Mouse (Mus musculus): ENCODE data around the gene Apobr. TPM values are rescaled to one million over a fixed set of nuclear protein-coding genes. Genes with fewer than 3 reads are reported as not detected.

Gene Apobr
- 0.87 and 1.9 TPM in 2 replicates for polyA plus RNA-seq (2015; fragmentation: Nextera tagmentation; extraction: Ambion mirVana)

GRCm38 (mm10) chr7:126584506-126584977 is at the start of gene Apobr:
TSS of gene Apobr (plus strand) at chr7:126584942.

GRCm38 (mm10) chr7:126566094-126566765 is 18.5 kb upstream of the Apobr start, which contains the start of gene Eif3c:
TSS of gene Eif3c (minus strand) at chr7:126566411.

GRCm38 (mm10) chr7:126585717-126586116 is 975 bp downstream of the Apobr start, which contains the start of gene Cln3:
TSS of gene Cln3 (minus strand) at chr7:126585817.

DNA sequence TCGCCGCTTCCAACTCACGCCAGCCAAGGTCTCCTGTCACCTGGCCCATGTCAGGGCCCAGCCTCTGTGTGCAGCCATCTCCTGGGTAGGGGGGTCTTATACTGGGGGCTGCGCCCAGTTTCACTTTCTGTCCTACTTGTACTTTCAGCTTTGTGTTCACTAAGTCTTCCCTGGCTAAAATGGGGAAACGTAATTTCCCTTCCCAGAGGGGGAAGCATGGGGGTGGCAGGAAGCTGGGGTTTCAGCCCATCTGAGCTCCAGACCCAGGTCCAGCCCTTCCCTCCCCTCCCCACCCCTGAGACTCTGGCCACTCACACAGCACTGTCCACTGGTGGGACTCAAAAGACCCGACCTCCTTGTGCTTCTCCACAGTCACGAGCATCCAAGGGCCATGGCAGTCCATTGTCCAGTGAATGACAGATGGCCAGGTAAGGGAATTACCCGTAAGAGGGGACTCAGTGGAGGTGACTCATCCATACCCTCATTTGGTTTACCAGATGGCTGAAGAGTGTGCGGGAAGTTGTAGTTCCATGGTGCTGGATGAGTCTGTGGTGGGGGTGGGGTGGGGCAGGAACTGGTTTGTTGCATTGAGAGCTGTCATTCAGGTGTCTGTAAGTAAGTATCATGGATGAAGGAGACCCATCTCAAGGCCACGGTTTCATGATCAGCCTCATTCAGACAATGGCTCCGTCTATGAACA is 10.3 kb downstream of the Apobr start, which contains the start of gene Il27:
Il27 (minus strand) TSS at position 80 of the 700 bp plus-strand sequence.

DNA sequence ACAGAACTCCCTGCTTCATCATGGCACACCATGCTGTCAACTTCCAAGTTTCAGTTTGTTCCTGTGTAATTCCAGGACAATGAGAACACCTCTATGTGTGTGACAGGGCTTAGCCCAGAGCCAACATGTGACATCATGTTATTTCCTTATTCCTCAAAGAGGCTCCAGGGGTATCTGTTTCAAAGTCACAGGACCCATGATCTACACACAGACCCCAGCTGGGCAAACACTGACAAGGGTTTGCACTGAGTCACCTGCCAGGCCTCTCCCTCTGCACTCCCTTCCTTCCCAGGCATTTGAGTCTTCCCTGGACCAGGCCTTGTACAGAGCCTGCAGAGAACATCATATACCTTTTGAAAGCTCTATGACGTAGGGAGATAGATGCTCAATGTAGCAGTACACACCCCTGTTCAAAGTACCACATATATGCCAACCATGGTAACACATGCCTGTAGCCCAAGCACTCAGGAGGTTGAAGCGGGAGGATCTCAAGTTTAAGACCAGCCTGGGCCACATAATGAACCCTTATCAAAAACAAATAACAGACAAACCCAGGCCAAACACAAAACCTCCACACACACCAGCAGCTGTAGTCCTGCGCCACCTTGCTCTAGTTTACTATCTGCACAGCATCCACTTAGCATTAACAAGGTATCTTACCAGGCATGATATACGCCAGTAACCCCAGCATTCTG is 46.2 kb downstream of the Apobr start, which contains the start of gene Nupr1:
Nupr1 (minus strand) TSS at position 38 of the 695 bp plus-strand sequence.

Small RNA genes within 50 kb of the gene (microRNA-seq; reads per million reads assigned to microRNA genes)
- 2.5 reads per million for gene Mir7059 (ENCODE audit: borderline replicate concordance, insufficient number of aligned reads)

Other genes with a start within 250 kb of the Apobr start
- 1.2 and 1.6 TPM in 2 replicates for gene Lat, start 215.4 kb upstream of the Apobr start, polyA plus RNA-seq (2015; fragmentation: Nextera tagmentation; extraction: Ambion mirVana)
- gene Spns1, start 207.5 kb upstream of the Apobr start, polyA plus RNA-seq (2015; fragmentation: Nextera tagmentation; extraction: Ambion mirVana) = 35.3 and 41.7 TPM in 2 replicates
- gene Nfatc2ip, start 188.2 kb upstream of the Apobr start, polyA plus RNA-seq (2015; fragmentation: Nextera tagmentation; extraction: Ambion mirVana) = 1.8 and 1.9 TPM in 2 replicates
- 0.88 and 1.1 TPM in 2 replicates for gene Cd19, start 170.1 kb upstream of the Apobr start, polyA plus RNA-seq (2015; fragmentation: Nextera tagmentation; extraction: Ambion mirVana)
- 26.7 and 56.7 TPM in 2 replicates for gene Rabep2, start 156.2 kb upstream of the Apobr start, polyA plus RNA-seq (2015; fragmentation: Nextera tagmentation; extraction: Ambion mirVana)
- gene Atp2a1, start 121.8 kb upstream of the Apobr start, polyA plus RNA-seq (2015; fragmentation: Nextera tagmentation; extraction: Ambion mirVana) = 2.9 and 14.1 TPM in 2 replicates
- gene Sh2b1, start 109.5 kb upstream of the Apobr start, polyA plus RNA-seq (2015; fragmentation: Nextera tagmentation; extraction: Ambion mirVana) = 29.9 and 34.6 TPM in 2 replicates
- 52.7 and 111 TPM in 2 replicates for gene Tufm, start 97.6 kb upstream of the Apobr start, polyA plus RNA-seq (2015; fragmentation: Nextera tagmentation; extraction: Ambion mirVana)
- 31.8 and 38.3 TPM in 2 replicates for gene Atxn2l, start 81.5 kb upstream of the Apobr start, polyA plus RNA-seq (2015; fragmentation: Nextera tagmentation; extraction: Ambion mirVana)
- 124 and 159 TPM in 2 replicates for gene Eif3c, start 18.5 kb upstream of the Apobr start, polyA plus RNA-seq (2015; fragmentation: Nextera tagmentation; extraction: Ambion mirVana)
- gene Cln3, start 875 bp downstream of the Apobr start, polyA plus RNA-seq (2015; fragmentation: Nextera tagmentation; extraction: Ambion mirVana) = 18.2 and 21.2 TPM in 2 replicates
- gene Il27, start 10.0 kb downstream of the Apobr start, polyA plus RNA-seq (2015; fragmentation: Nextera tagmentation; extraction: Ambion mirVana) = not detected in 2 replicates
- 25.1 and 37.7 TPM in 2 replicates for gene Nupr1, start 45.9 kb downstream of the Apobr start, polyA plus RNA-seq (2015; fragmentation: Nextera tagmentation; extraction: Ambion mirVana)
- 21.8 and 29.0 TPM in 2 replicates for gene Sgf29, start 64.4 kb downstream of the Apobr start, polyA plus RNA-seq (2015; fragmentation: Nextera tagmentation; extraction: Ambion mirVana)
- gene Sult1a1, start 91.5 kb downstream of the Apobr start, polyA plus RNA-seq (2015; fragmentation: Nextera tagmentation; extraction: Ambion mirVana) = 41.3 and 56.5 TPM in 2 replicates
- gene Bola2, start 110.5 kb downstream of the Apobr start, polyA plus RNA-seq (2015; fragmentation: Nextera tagmentation; extraction: Ambion mirVana) = 164 and 213 TPM in 2 replicates
- 7.1 and 8.3 TPM in 2 replicates for gene Slx1b, start 110.8 kb downstream of the Apobr start, polyA plus RNA-seq (2015; fragmentation: Nextera tagmentation; extraction: Ambion mirVana)
- gene Coro1a, start 122.8 kb downstream of the Apobr start, polyA plus RNA-seq (2015; fragmentation: Nextera tagmentation; extraction: Ambion mirVana) = 30.5 and 42.8 TPM in 2 replicates
- 85.9 and 91.2 TPM in 2 replicates for gene Mapk3, start 174.7 kb downstream of the Apobr start, polyA plus RNA-seq (2015; fragmentation: Nextera tagmentation; extraction: Ambion mirVana)
- 1.4 and 2.6 TPM in 2 replicates for gene Gdpd3, start 181.4 kb downstream of the Apobr start, polyA plus RNA-seq (2015; fragmentation: Nextera tagmentation; extraction: Ambion mirVana)
- 268 and 297 TPM in 2 replicates for gene Ypel3, start 192.0 kb downstream of the Apobr start, polyA plus RNA-seq (2015; fragmentation: Nextera tagmentation; extraction: Ambion mirVana)
- gene Tbx6, start 196.5 kb downstream of the Apobr start, polyA plus RNA-seq (2015; fragmentation: Nextera tagmentation; extraction: Ambion mirVana) = 0.07 and 0.25 TPM in 2 replicates
- gene Ppp4c, start 207.6 kb downstream of the Apobr start, polyA plus RNA-seq (2015; fragmentation: Nextera tagmentation; extraction: Ambion mirVana) = 149 and 172 TPM in 2 replicates
- gene Fam57b, start 212.7 kb downstream of the Apobr start, polyA plus RNA-seq (2015; fragmentation: Nextera tagmentation; extraction: Ambion mirVana) = 3.6 and 8.0 TPM in 2 replicates
- not detected in 2 replicates for gene 4930451I11Rik, start 246.7 kb downstream of the Apobr start, polyA plus RNA-seq (2015; fragmentation: Nextera tagmentation; extraction: Ambion mirVana)

All from adrenal gland, postnatal 0 days (tissue).